Mouse (Mus musculus) cerebellum, adult 2 months (tissue): ENCODE measurements around the gene Vipr2.

ENCODE experiments used
- CTCF ChIP-seq: fragments of 200-500 bp; IDR thresholded peaks from 2 replicates; pipeline ENCODE4 v1.5.1; 2011; ENCODE audit warnings: low read depth, mild to moderate bottlenecking, control low read depth, low read length, moderate library complexity, borderline replicate concordance; ENCODE audit not compliant: insufficient read depth
- POLR2A ChIP-seq: fragments of 200-500 bp; IDR thresholded peaks from 2 replicates; pipeline ENCODE4 v1.6.1; 2011; ENCODE audit warnings: low read length, control low read depth, borderline replicate concordance; ENCODE audit not compliant: insufficient read depth

DNA sequence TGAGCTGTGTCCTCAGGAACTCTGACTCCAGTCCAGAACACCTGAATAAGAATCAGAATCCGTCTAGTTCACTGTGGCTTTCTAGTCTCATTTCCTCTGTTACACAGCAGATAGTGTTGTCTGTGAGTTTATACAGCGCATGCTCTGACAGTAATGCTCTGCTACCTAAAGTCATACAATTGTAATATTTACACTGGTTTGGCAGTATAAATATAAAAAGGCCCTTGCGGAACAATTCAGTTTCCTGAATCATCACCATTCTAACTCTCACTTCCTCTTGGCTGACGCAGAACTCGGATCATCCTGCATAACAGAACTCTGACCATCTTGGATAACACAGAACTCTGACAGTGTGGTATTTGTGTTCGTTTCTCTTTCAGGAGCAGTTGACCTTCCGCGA, 23.2 kb upstream of the Vipr2 start:
- TF ChIP-seq CTCF (no peak), POLR2A (no peak)
